8 mouse cellular contexts compared by ENCODE assay signal in the genomic region with DNA sequence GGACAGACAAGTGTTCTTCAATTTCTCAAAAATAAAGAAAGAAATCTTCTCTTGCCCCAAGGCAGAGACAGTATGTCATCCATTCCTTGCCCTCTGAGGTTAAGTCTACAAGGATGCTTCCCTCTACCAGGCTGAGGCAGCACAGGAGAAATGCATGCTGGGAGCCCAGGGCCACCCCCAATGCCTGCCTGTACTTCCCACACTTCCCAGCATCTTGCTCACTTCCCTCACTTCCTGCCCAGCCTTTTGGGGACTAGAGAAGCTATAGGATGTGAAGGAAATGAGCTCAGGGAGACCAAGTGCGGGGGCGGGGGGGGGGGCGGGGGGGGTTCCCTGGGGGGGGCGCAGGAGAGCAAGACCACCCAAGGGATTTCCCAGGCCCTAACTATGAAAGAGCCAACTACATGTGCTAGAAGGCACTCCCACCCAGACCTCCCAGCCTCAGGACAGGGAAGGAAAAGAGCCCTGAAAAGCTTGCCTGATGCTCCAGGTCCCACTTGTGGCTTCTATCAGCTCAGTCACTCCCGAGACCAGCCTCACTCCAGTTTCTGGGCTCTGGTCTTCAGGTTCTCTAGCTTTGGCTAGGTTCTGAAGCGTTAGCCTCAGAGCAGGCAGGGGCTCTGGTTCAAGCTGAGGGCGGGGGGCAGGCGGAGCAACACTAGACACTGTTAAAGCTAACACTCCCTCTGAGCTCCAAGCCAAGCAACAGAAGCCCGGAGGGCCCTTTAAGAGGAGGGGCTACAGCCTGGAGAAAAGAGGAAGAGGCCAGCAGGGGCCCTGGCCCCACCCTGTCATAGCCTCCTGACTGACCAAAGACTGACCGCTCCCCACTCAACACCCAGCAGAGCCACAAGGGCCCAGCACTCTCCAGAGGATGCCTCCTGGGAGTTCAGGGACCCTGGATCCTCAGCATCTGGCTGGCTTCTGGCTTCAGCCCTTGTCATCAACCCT. TPM values are rescaled to one million over a fixed set of nuclear protein-coding genes. Genes with fewer than 3 reads are reported as not detected.
A peak's percentile ranks its signal among the peaks of the same experiment; 100 is the strongest.
DNase-seq lines count a peak whose midpoint lies in the region; ATAC-seq lines count a peak whose summit lies in the region.

No protein-coding gene starts in this region.

- no peak overlapping the region for H3K9ac ChIP-seq in hindbrain, embryonic 14.5 days

- H3K4me1 ChIP-seq in hindbrain, embryonic 14.5 days (replicated peaks; ENCODE audit: control insufficient read depth, insufficient read depth, low read length) = peaks cover 5% of the 10 kb centered on the region; the same call in 1 of the 2 replicates

- H3K9me3 ChIP-seq in hindbrain, embryonic 14.5 days (ENCODE audit: control insufficient read depth, low read length) = no peaks in the 10 kb centered on the region

- H3K27ac ChIP-seq in hindbrain, embryonic 14.5 days = peak overlapping the region; percentile 5; the same call in 1 of the 2 replicates

- 13% methylated on average over 8 of the region's 10 CpGs for WGBS in hindbrain, embryonic 14.5 days

- no peaks in the 10 kb centered on the region for H3K27me3 ChIP-seq in hindbrain, embryonic 14.5 days (ENCODE audit: control insufficient read depth, insufficient read depth, low read length)

- H3K36me3 ChIP-seq in hindbrain, embryonic 14.5 days (replicated peaks; ENCODE audit: control insufficient read depth, insufficient read depth) = no peaks in the 10 kb centered on the region

- DNase-seq in Muller cell, postnatal 12 days (ENCODE audit: inconsistent ontology term) = peak; percentile 94
- peak; percentile 31 to 44 for DNase-seq in cerebellum, postnatal 14 days
- peak; percentile 87 for DNase-seq in gastrocnemius, adult 18-20 months (ENCODE audit: low spot score)
- no peak for DNase-seq in hindbrain, embryonic 14.5 days (ENCODE audit: low spot score)
- peak; percentile 35 to 61 for DNase-seq in left cerebral cortex, adult 8-10 months (ENCODE audit: low spot score in 2 of 2)
- peak; percentile 90 to 93 for DNase-seq in lung, postnatal 4 days
- DNase-seq in retina, embryonic 14.5 days (ENCODE audit: low spot score) = peak; percentile 77
- peak; percentile 32 for DNase-seq in urinary bladder, postnatal 10 days (ENCODE audit: low spot score)

- peak overlapping the region; percentile 13 for H3K4me2 ChIP-seq in hindbrain, embryonic 14.5 days (replicated peaks)

- H3K4me3 ChIP-seq in hindbrain, embryonic 14.5 days (replicated peaks; ENCODE audit: low read length) = peak overlapping the region; percentile 14

- peak; percentile 38; the same call in 1 of the 2 replicates for ATAC-seq in hindbrain, embryonic 14.5 days (ENCODE audit: low FRiP score)

RNA-seq across cellular contexts. Expression of a gene that starts 39.5 kb away (rescaled TPM):
- total RNA-seq in gastrocnemius, adult 18-20 months (2021) = 10 to 100 TPM; 10.8 to 14.1 TPM
- polyA plus RNA-seq in hindbrain, embryonic 14.5 days (2014; fragmentation: Nextera tagmentation; extraction: Ambion mirVana) = 93.6 and 94.6 TPM in 2 replicates
- 10 to 100 TPM; 55.4 to 61.4 (median 58.9) TPM for total RNA-seq in left cerebral cortex, adult 8-10 months (2022)
